In genomic region chr9:6169038-6169431, GRCm38 (mm10) we compare ENCODE assay signal across 8 mouse cellular contexts. TPM values are rescaled to one million over a fixed set of nuclear protein-coding genes. Genes with fewer than 3 reads are reported as not detected.
DNase-seq lines count a peak whose midpoint lies in the region; ATAC-seq and TF ChIP-seq lines count a peak whose summit lies in the region.

No protein-coding gene starts in this region.

- WGBS in embryonic facial prominence, embryonic 11.5 days = 41% methylated on average over 3 of the region's 3 CpGs
- 32% methylated on average over 3 of the region's 3 CpGs for WGBS in liver, embryonic 12.5 days (ENCODE audit: insufficient replicate concordance)

- H3K27me3 ChIP-seq in E14TG2a.4 (ENCODE audit: insufficient read depth, low read length) = no peaks in the 10 kb centered on the region
- no peaks in the 10 kb centered on the region for H3K27me3 ChIP-seq in embryonic facial prominence, embryonic 11.5 days (ENCODE audit: control insufficient read depth, insufficient read depth, low read length)
- H3K27me3 ChIP-seq in liver, embryonic 12.5 days (replicated peaks) = no peaks in the 10 kb centered on the region

- H3K4me1 ChIP-seq in E14TG2a.4 (replicated peaks; ENCODE audit: low read depth, low read length) = peaks cover 14% of the 10 kb centered on the region; the same call in 1 of the 2 replicates
- 0 out of 2 replicates have a peak, but pooled peaks cover 2% of the 10 kb centered on the region for H3K4me1 ChIP-seq in embryonic facial prominence, embryonic 11.5 days (ENCODE audit: control insufficient read depth, insufficient read depth, low read length)
- H3K4me1 ChIP-seq in liver, embryonic 12.5 days = no peaks in the 10 kb centered on the region; the same call in 1 of the 2 replicates

- intact Hi-C loops in heart, postnatal 14 days (cut with DNase I) = loop anchor here (10.0 kb wide), 2 partner anchors 176 to 226 kb away; no protein-coding TSS in a partner anchor

- H3K27ac ChIP-seq in embryonic facial prominence, embryonic 11.5 days (replicated peaks; ENCODE audit: low read depth, low read length) = no peak overlapping the region
- no peak overlapping the region for H3K27ac ChIP-seq in liver, embryonic 12.5 days

- H3K9me3 ChIP-seq in E14TG2a.4 (ENCODE audit: low read length) = no peaks in the 10 kb centered on the region
- H3K9me3 ChIP-seq in embryonic facial prominence, embryonic 11.5 days (replicated peaks; ENCODE audit: control insufficient read depth, low read length) = no peaks in the 10 kb centered on the region
- no peaks in the 10 kb centered on the region for H3K9me3 ChIP-seq in liver, embryonic 12.5 days (replicated peaks)

- peak overlapping the region; percentile 52 for H3K9ac ChIP-seq in embryonic facial prominence, embryonic 11.5 days (replicated peaks; ENCODE audit: low read length)
- peak overlapping the region; percentile 31; the same call in 1 of the 2 replicates for H3K9ac ChIP-seq in liver, embryonic 12.5 days

- peak; percentile 61; the same call in 1 of the 2 replicates for ATAC-seq in embryonic facial prominence, embryonic 11.5 days (replicated peaks; ENCODE audit: insufficient number of reproducible peaks, low FRiP score, low TSS enrichment, low read depth)
- ATAC-seq in liver, embryonic 12.5 days = peak; percentile 78

- H3K36me3 ChIP-seq in E14TG2a.4 (ENCODE audit: insufficient read depth, low read length) = no peaks in the 10 kb centered on the region
- no peaks in the 10 kb centered on the region for H3K36me3 ChIP-seq in embryonic facial prominence, embryonic 11.5 days (replicated peaks; ENCODE audit: control insufficient read depth, insufficient read depth, low read depth, low read length)
- H3K36me3 ChIP-seq in liver, embryonic 12.5 days = no peaks in the 10 kb centered on the region

- peak overlapping the region; percentile 71; the same call in 1 of the 2 replicates for H3K4me3 ChIP-seq in E14TG2a.4 (replicated peaks; ENCODE audit: low read length)
- peak overlapping the region; percentile 38 for H3K4me3 ChIP-seq in embryonic facial prominence, embryonic 11.5 days (ENCODE audit: low read depth, low read length)
- H3K4me3 ChIP-seq in liver, embryonic 12.5 days = peak overlapping the region; percentile 46

- H3K4me2 ChIP-seq in embryonic facial prominence, embryonic 11.5 days (ENCODE audit: low read depth, low read length) = peak overlapping the region; percentile 67
- H3K4me2 ChIP-seq in liver, embryonic 12.5 days = peak overlapping the region; percentile 66

- DNase-seq in embryonic facial prominence, embryonic 11.5 days (ENCODE audit: low spot score) = peak; percentile 8
- DNase-seq in heart, postnatal 14 days = peak; percentile 1 to 8
- DNase-seq in retina, embryonic 14.5 days (ENCODE audit: low spot score) = peak; percentile 27
- no peak for DNase-seq in spleen, postnatal 36 days (ENCODE audit: low spot score in 2 of 2)
- DNase-seq in frontal cortex, postnatal 10 days (ENCODE audit: low spot score in 2 of 2) = no peak
- no peak for DNase-seq in urinary bladder, postnatal 14 days (ENCODE audit: low spot score)

- TF ChIP-seq CTCF in E14TG2a.4 (conservative IDR thresholded peaks at IDR 0.05; ENCODE audit: low read length) = no peak

RNA-seq across cellular contexts. Expression of gene Pdgfd, which starts 0.7 kb away (rescaled TPM):
- polyA plus RNA-seq in embryonic facial prominence, embryonic 11.5 days (2014; fragmentation: Nextera tagmentation; extraction: Ambion mirVana) = 4.5 and 5.6 TPM in 2 replicates
- total RNA-seq in heart, postnatal 14 days (2021) = 10 to 100 TPM; 13.3 to 15.8 TPM
- 1.2 and 1.3 TPM in 2 replicates for polyA plus RNA-seq in liver, embryonic 12.5 days (2016; fragmentation: Nextera tagmentation; extraction: Ambion mirVana)

Comparison
In these comparisons a context has a peak if more than half of its experiments do, and no peak if none do; other contexts are left out.
1. DNase-seq: peak in embryonic facial prominence, embryonic 11.5 days (single experiment), heart, postnatal 14 days (2 of 2) and retina, embryonic 14.5 days (single experiment); none in spleen, postnatal 36 days (0 of 2), frontal cortex, postnatal 10 days (0 of 2) and urinary bladder, postnatal 14 days (single experiment).
2. Peak in every context shown above with its lines, with median percentiles within 50 percentile points of each other: H3K4me3 ChIP-seq.